Mouse (Mus musculus): ENCODE results near the gene Mn1.

GRCm38 (mm10) chr5:111378126-111378993 is 38.8 kb upstream of the Mn1 start:
- TF ChIP-seq CTCF (IDR thresholded peaks at IDR 0.05; ENCODE audit: control insufficient read depth, insufficient read depth, low read length) (no peak), POLR2A (IDR thresholded peaks at IDR 0.05; ENCODE audit: borderline replicate concordance, control insufficient read depth, low read depth, low read length) (no peak)

Data from bone marrow, adult 2 months (tissue).